ENCODE assay signal across 14 mouse cellular contexts in the genomic region with DNA sequence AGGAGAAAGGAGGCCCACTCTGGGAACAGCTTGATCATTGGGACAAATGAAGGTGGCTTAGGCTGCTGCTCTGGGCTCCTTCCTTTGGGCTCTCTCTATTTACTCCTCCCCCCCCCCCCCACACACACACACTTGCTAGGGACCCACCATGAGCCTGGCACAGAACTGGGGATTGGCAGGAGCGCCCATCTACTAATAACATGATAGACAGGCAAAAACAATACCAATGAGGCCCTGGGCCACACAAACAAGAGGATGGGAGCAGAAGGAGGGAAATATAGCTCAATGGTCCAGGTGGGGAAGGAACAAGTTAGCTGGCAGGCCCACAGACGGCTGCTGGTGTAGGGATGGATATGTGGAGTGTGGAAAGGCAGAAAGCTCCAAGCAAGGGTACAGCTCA.
DNase-seq lines count a peak whose midpoint lies in the region; ATAC-seq and TF ChIP-seq lines count a peak whose summit lies in the region.
"Had no signal": no experiment of that assay in that cellular context is flagged by ENCODE, and none has a peak within 500 bp of the region (broad histone marks: within the 10 kb centered on the region; RNA-seq: fewer than 3 reads in every experiment).

No protein-coding gene starts in this region.

- H3K4me3 ChIP-seq in heart, embryonic 10.5 days: no peak overlapping the region
- H3K4me3 ChIP-seq in layer of hippocampus, adult 2 months: no peak overlapping the region
- H3K4me3 ChIP-seq in forebrain, embryonic 16.5 days (replicated peaks; ENCODE audit: low read length): no peak overlapping the region
- H3K4me3 ChIP-seq in midbrain, embryonic 15.5 days: no peak overlapping the region

- no peaks in the 10 kb centered on the region for H3K27me3 ChIP-seq in heart, embryonic 10.5 days (ENCODE audit: insufficient read depth, poor library complexity, severe bottlenecking)
- no peaks in the 10 kb centered on the region for H3K27me3 ChIP-seq in forebrain, embryonic 16.5 days (replicated peaks; ENCODE audit: control insufficient read depth, insufficient read depth, low read length)
- H3K27me3 ChIP-seq in midbrain, embryonic 15.5 days (replicated peaks): no peaks in the 10 kb centered on the region
- H3K27me3 ChIP-seq: Patski had no signal

- 0 out of 2 replicates have a peak, but pooled peaks cover 11% of the 10 kb centered on the region for H3K36me3 ChIP-seq in heart, embryonic 10.5 days
- H3K36me3 ChIP-seq in forebrain, embryonic 16.5 days (ENCODE audit: control insufficient read depth, insufficient read depth): no peaks in the 10 kb centered on the region
- H3K36me3 ChIP-seq in midbrain, embryonic 15.5 days (replicated peaks): no peaks in the 10 kb centered on the region

- peak; percentile 18; the same call in 1 of the 2 replicates for ATAC-seq in forebrain, embryonic 16.5 days
- ATAC-seq in midbrain, embryonic 15.5 days (replicated peaks): no peak

- no peak overlapping the region for H3K9ac ChIP-seq in forebrain, embryonic 16.5 days (replicated peaks; ENCODE audit: low read depth, low read length)
- H3K9ac ChIP-seq in midbrain, embryonic 15.5 days: no peak overlapping the region
- H3K9ac ChIP-seq: lung, embryonic 14.5 days had no signal

- WGBS in heart, embryonic 10.5 days: 84% methylated on average over 2 of the region's 2 CpGs
- 52% methylated on average over 2 of the region's 2 CpGs for WGBS in forebrain, embryonic 16.5 days
- WGBS in midbrain, embryonic 15.5 days: 80% methylated on average over 2 of the region's 2 CpGs

- H3K27ac ChIP-seq in heart, embryonic 10.5 days: peak overlapping the region; percentile 6; the same call in 1 of the 2 replicates
- peak overlapping the region; percentile 57; the same call in 1 of the 2 replicates for H3K27ac ChIP-seq in layer of hippocampus, adult 2 months
- H3K27ac ChIP-seq in forebrain, embryonic 16.5 days (ENCODE audit: low read length): no peak overlapping the region
- 0 out of 2 replicates have a peak overlapping the region, but pooled peaks have one; percentile 51 for H3K27ac ChIP-seq in midbrain, embryonic 15.5 days

- H3K9me3 ChIP-seq in heart, embryonic 10.5 days: no peaks in the 10 kb centered on the region
- H3K9me3 ChIP-seq in forebrain, embryonic 16.5 days (ENCODE audit: control insufficient read depth, low read length): no peaks in the 10 kb centered on the region
- H3K9me3 ChIP-seq in midbrain, embryonic 15.5 days: no peaks in the 10 kb centered on the region

- DNase-seq in heart, embryonic 10.5 days (ENCODE audit: low spot score): no peak
- DNase-seq in heart, adult 11 months: no peak
- DNase-seq in layer of hippocampus, adult 2 months (ENCODE audit: low spot score in 2 of 2): no peak
- DNase-seq in layer of hippocampus, postnatal 14 days (ENCODE audit: low spot score in 2 of 2): no peak
- no peak for DNase-seq in right cerebral cortex, adult 2 months (ENCODE audit: low spot score in 2 of 2)
- no peak for DNase-seq in lung, postnatal 4 days
- DNase-seq: B cell, adult 2 months; cerebellum, adult 9-11 months; embryo, embryonic 11 days; thymus, adult 18-20 months had no signal

- H3K4me1 ChIP-seq in heart, embryonic 10.5 days: peaks cover 68% of the 10 kb centered on the region
- peaks cover 41% of the 10 kb centered on the region for H3K4me1 ChIP-seq in forebrain, embryonic 16.5 days (replicated peaks; ENCODE audit: control insufficient read depth, insufficient read depth, low read length)
- H3K4me1 ChIP-seq in midbrain, embryonic 15.5 days: peaks cover 59% of the 10 kb centered on the region

- TF ChIP-seq CTCF in layer of hippocampus, adult 2 months (conservative IDR thresholded peaks at IDR 0.05): no peak

- H3K4me2 ChIP-seq in forebrain, embryonic 16.5 days (ENCODE audit: low read length): no peak overlapping the region
- no peak overlapping the region for H3K4me2 ChIP-seq in midbrain, embryonic 15.5 days
- H3K4me2 ChIP-seq: lung, embryonic 14.5 days had no signal
